Mouse (Mus musculus) splenic B cell, adult 2 months (primary cell): ENCODE results near the gene Akr1c14.
"Not testable (repeated sequence)": the region's sequence is repeated elsewhere in the genome, so short reads cannot be mapped to it uniquely, and the experiment has no call there.

Source experiments
- DNase-seq: peaks from one replicate; pipeline ENCODE4 v3.0.0-alpha.2; 2011; ENCODE audit warnings: low read depth, low spot score
- H3K27me3 ChIP-seq: 2 replicates; pipeline ENCODE4 v1.6.1; 2012; ENCODE audit warnings: mild to moderate bottlenecking, low read length, moderate library complexity, mixed read lengths; ENCODE audit not compliant: control insufficient read depth, poor library complexity, insufficient read depth, severe bottlenecking
- H3K36me3 ChIP-seq: 2 replicates; pipeline ENCODE4 v1.6.1; 2012; ENCODE audit warnings: mild to moderate bottlenecking, low read length, moderate library complexity, mixed read lengths; ENCODE audit not compliant: control insufficient read depth, poor library complexity, insufficient read depth, severe bottlenecking

Gene Akr1c14

DNA sequence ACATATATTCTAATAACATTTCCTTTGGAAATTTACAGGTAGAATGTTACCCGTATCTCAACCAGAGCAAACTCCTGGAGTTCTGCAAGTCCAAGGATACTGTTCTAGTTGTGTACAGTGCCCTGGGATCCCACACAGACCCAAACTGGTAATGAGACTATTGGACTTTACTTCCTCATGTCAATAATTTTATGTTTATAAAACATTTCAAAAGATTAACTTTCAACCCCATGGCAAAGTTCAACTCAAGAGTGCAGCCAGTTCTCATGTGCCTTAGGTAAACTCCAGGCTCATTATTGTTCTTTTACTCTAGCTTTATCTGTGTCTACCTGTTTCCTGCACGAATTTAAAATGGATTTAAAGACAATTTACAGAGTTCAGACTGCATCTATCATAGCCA lies at the start of gene Akr1c14:
Akr1c14 (plus strand) TSS at position 293 of the 400 bp plus-strand sequence.
- no peak for DNase-seq
- H3K27me3 ChIP-seq, result no peaks in the 10 kb centered on the region
- no peaks in the 10 kb centered on the region for H3K36me3 ChIP-seq

DNA sequence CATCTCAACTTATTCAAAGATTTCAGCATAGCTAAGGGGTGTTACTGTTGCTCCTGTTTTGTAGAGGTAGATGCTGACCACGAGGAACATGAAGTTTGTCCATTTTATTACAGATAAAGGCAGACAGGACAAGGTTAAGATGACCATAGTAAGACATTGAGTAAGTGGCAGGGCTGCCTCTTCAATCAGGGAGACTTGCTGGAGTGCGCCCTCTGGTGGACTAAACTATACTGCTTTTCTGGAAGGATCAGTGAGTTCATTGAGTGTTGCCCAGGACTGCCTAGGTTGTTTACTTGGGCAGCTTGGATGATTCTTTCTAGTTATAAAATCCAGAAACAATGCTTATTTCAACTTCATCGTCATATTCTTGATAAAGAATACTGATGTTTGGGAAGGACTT lies 47.1 kb upstream of the Akr1c14 start:
- Histone ChIP-seq H3K27me3 (no peaks in the 10 kb centered on the region), H3K36me3 (no peaks in the 10 kb centered on the region)
- peak; percentile 70 for DNase-seq

DNA sequence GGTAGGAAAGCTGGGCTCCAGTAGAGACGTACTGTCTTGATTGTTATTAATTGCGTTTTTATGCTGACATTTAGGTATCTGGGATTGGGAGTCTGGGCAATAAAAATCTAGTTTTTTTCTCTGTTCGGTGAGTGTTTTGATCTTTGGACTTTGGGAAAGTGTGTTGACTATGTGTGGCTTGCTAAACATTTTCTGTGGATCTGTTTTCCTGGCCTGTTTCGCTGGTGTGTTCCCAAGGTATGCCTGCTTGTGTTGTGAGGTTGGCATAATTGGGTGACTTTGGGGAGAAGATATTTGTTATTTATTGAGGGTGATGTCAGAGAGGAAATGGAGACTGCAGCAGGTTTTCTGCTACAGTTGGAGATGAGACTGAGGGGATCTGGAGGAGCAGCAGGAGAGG lies 38.0 kb upstream of the Akr1c14 start:
- no peak for DNase-seq
- no peaks in the 10 kb centered on the region for H3K36me3 ChIP-seq
- no peaks in the 10 kb centered on the region for H3K27me3 ChIP-seq

DNA sequence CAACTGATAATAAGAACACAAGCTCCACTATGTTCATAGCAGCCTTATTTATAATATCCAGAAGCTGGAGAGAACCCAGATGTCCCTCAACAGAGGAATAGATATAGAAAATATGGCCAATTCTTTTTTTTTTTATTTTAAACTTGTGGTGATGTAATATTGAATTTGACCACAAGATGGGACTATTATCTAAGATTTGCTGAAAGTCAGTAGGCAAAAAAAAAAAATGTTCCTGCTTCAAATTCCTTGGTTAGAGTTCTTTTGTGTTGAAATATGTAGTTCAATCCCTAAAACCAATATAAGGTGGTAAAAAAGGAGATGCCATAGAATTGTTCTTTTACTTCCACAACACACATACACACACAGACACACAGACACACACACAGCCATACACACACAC lies 35.0 kb upstream of the Akr1c14 start:
- DNase-seq, result no peak
- H3K36me3 ChIP-seq, result no peaks in the 10 kb centered on the region
- H3K27me3 ChIP-seq, result no peaks in the 10 kb centered on the region

DNA sequence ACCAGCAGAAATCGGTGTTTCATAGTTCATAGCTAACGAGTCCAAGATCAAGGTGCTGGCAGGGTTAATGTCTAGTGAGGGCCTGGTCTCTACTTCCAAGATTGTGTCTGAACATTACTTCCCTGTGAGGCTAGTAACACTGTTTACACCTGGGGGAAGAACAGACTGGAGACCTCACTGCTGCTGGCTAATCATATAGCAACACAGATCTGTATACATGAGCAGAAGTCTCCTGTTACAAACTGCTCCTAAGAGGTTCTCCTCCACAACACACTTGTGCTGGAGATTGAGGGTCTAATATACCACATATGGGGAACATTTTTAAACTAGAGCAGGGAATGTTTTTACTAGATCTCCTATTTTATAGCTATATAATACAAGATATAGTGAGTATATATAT lies 18.9 kb upstream of the Akr1c14 start:
- H3K36me3 ChIP-seq, result no peaks in the 10 kb centered on the region
- DNase-seq, result no peak
- H3K27me3 ChIP-seq, result no peaks in the 10 kb centered on the region

DNA sequence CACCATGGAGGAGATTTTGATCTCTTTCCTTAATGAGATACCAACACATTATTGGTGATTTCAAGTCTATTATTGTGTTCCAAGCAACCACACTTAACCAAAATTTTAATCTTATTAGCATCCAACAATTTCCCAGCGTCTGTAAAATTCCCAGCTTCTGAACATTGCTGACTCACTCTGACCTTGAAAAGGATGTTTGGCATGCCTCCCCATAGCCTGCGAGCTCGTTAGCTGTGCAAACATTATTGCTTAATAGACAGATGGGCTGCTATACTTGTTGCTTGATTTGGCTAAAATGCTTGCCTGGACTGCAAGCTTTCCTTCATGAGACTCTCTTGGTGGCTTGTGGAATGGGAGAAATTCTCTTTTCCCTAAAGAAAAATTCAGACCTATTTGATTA lies 16.3 kb upstream of the Akr1c14 start:
- Histone ChIP-seq H3K27me3 (no peaks in the 10 kb centered on the region), H3K36me3 (no peaks in the 10 kb centered on the region)
- no peak for DNase-seq

DNA sequence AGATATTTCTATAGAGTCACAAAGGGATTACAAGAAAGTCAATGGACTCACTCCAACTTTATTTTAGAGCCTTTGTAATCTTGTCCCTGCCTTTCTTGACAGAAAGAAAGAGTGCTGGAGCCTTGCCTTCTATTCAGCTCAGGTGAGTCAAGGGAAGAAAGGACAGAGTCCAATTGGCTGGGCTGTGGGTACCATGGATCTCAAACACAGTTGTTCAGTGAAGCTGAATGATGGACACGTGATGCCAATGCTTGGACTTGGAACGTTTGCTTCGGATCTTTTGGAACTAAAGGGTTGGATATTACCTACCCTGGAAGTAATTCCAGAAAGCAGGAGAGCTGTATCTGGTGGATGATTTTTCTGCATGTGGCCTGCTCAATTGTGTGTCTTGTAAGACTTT lies 13.8 kb upstream of the Akr1c14 start:
- Histone ChIP-seq H3K36me3 (no peaks in the 10 kb centered on the region), H3K27me3 (no peaks in the 10 kb centered on the region)
- DNase-seq, result no peak

DNA sequence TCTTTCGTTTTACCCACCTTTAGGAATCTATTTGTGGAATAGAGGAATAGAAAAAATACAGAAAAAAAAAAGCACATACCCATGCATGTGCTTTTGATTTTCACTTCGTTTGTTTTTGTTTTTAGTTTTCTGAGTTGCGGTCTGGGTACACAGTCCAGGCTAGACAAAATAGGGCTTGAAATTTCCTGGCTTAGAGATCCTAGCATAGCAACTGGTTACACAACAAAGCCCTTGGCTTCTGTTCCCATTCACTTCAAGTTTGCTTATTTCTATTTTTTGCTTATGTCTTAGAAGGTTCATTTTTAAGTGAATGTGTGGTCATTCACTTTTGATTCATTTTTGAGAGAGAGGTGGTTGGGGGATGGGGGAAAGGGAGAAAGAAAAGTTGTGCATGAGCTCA lies 2.7 kb upstream of the Akr1c14 start:
- H3K27me3 ChIP-seq, result no peaks in the 10 kb centered on the region
- DNase-seq, result no peak
- no peaks in the 10 kb centered on the region for H3K36me3 ChIP-seq

DNA sequence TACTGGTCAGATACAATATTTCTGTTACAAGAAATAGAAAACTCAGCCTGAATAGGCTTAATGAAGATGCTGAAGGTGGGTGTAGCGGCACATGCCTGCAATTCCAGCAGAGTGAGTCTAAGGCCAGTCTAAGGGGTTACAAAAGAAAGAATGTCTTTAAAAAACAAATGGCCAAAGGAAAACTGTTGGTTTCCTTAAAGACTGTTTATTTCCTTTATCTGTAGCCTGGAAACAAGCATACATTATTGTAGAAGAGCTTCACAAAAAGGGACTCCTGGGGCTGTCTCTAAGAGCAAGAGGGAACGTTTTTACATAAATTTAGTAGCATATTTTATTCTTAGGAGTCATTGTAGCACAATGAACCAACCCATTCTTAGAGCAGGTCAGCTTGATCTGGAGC lies 2.0 kb upstream of the Akr1c14 start:
- H3K27me3 ChIP-seq, result no peaks in the 10 kb centered on the region
- no peak for DNase-seq
- no peaks in the 10 kb centered on the region for H3K36me3 ChIP-seq

DNA sequence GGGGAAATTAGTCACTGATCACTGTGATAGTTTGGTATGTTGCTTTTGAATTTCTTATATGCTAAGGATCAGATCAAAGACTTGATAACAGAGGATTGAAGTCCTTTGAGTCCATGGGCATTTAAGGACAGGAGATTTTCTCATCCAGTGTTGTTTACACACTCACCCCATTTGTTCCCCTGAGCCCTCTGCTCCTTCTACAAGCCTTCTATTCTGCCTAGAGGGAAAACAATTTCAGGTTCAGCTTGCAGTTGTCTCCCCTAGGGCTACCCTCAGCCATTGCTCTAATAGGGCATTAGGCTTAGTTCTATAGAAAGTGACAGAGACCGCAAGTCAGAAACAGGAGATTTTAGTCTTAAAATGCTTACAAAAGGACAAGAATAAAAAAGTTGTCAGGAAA lies 585 bp upstream of the Akr1c14 start:
- DNase-seq, result no peak
- no peaks in the 10 kb centered on the region for H3K27me3 ChIP-seq
- no peaks in the 10 kb centered on the region for H3K36me3 ChIP-seq

DNA sequence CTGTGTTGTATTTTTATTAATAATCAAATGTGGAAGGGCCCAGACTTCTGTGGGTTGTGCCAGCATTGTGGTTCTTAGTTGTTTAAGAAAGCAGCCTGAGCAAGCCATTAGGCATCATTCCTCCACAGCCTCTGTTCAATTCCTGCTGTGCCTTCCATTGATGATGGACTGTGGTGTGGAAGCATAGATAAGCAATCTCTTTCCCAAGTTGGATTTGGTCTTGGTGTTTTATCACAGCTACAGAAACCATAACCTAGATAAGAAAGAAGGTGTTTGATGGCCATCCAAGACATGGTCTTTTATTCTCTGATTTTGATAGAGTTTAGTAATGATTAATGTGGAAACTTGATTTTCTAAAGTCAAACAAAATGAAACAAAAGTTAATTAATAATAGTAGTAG lies 844 bp downstream of the Akr1c14 start:
- no peaks in the 10 kb centered on the region for H3K27me3 ChIP-seq
- H3K36me3 ChIP-seq, result no peaks in the 10 kb centered on the region
- no peak for DNase-seq

DNA sequence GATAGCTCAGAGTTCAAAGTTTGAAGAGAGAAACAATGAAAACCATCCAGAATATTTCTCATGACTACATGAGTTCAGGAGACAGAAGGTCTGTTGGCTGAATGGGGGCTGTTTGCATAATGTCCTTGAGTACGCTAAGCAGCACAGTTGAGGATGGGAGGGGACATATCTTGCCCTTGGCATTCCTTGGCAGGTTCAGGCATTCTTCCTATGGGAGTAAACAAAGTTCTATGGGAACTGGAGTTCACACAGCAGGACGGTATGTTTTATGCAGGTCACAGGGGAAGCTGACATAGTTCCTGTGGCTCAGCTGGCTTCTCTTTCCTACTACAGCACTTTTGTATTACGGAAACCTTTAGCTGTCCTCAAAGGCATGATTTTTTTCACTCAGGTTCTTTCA lies 6.6 kb downstream of the Akr1c14 start:
- no peak for DNase-seq
- Histone ChIP-seq H3K27me3 (no peaks in the 10 kb centered on the region), H3K36me3 (no peaks in the 10 kb centered on the region)

DNA sequence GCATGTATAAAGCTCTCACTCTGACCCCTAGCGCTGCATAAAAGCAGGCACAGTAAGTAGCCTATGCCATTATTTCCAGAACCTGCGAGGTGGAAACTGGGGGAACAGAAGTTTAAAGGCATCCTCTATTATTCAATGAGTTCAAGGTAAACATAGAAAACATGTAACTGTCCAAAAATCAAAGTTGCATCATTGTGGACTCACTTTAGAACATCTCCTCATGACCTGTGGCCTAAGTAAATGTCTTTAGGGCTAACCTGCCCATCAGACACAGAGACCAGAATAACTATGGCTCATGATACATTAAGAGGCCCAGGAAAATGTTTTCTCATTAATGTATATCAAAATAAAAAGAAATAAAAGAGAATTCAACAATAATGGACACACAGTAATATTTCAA lies 7.4 kb downstream of the Akr1c14 start:
- DNase-seq, result no peak
- Histone ChIP-seq H3K27me3 (no peaks in the 10 kb centered on the region), H3K36me3 (no peaks in the 10 kb centered on the region)

DNA sequence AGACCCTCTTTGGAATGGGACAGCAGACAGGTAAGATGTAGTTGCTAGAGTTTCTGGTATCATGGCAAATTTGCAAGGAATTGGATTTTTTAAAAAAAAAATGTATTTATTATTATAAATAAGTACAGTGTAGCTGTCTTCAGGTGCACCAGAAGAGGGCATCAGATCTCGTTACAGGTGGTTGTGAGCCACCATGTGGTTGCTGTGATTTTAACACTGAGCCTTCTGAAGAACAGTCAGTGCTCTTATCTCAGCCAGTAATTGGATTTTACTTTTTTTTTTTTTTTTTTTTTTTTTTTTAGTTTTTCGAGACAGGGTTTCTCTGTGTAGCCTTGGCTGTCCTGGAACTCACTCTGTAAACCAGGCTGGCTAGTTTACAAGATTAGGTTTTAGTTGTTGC lies 9.4 kb downstream of the Akr1c14 start:
- DNase-seq, H3K36me3 ChIP-seq, H3K27me3 ChIP-seq: not testable (repeated sequence)

DNA sequence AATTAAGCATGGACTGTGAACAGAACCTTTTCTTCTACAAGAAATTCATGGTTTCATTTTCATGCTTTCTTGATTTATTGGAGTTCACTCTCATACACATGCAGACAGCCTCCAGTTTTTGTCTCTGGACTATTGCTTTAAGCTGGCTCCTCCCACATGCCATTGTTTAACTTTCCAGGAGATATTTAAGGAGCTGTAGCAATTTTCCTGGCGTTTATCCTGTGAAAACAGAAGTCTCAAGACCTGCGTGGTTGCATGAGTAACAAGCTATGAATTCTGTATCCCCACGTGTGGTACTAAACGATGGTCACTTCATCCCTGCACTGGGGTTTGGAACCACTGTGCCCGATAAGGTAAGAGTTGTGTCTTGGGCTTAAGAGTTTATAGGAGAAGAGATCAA lies 10.6 kb downstream of the Akr1c14 start:
- no peaks in the 10 kb centered on the region for H3K36me3 ChIP-seq
- no peak for DNase-seq
- H3K27me3 ChIP-seq, result no peaks in the 10 kb centered on the region

DNA sequence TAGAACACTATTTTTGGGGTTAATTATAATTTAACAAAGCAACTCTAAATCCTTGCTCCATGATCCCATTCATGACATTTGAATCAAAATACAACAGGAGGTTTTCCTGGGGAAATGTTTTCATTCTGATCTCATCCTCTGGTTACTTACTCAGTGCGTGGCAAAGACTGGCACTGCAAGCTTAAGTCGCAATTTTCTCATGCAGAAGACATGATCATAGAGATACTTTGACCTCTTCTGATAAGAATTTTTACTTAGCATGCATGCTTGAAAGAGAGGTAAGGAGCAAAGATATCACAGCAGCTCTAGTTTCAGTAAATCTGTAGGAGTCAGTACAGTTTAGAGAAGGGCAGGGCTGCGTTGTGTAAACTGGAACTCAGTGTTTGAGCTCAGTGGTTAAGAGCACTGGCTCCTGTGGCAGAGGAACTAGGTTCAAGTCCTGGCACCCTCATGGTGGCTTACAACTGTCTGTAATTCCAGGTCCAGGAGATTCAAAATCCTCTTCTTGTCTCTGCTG lies 11.5 kb downstream of the Akr1c14 start:
- DNase-seq, result no peak
- Histone ChIP-seq H3K27me3 (no peaks in the 10 kb centered on the region), H3K36me3 (no peaks in the 10 kb centered on the region)
